In genomic region chr5:144688371-144688770, GRCm38 (mm10) we compare ENCODE assay signal across 18 mouse cellular contexts.
DNase-seq lines count a peak whose midpoint lies in the region; ATAC-seq and TF ChIP-seq lines count a peak whose summit lies in the region.
"Had no signal": no experiment of that assay in that cellular context is flagged by ENCODE, and none has a peak within 500 bp of the region (broad histone marks: within the 10 kb centered on the region; RNA-seq: fewer than 3 reads in every experiment).

No protein-coding gene starts in this region.

- no peak for TF ChIP-seq CTCF in brain, embryonic 14.5 days (IDR thresholded peaks at IDR 0.05; ENCODE audit: borderline replicate concordance, extremely low read depth, insufficient read depth, insufficient read length)

- H3K27ac ChIP-seq in forebrain, embryonic 13.5 days: peak overlapping the region; percentile 19; the same call in 1 of the 2 replicates
- H3K27ac ChIP-seq in forebrain, embryonic 12.5 days: no peak overlapping the region
- 0 out of 2 replicates have a peak overlapping the region, but pooled peaks have one; percentile 26 for H3K27ac ChIP-seq in hindbrain, embryonic 13.5 days
- no peak overlapping the region for H3K27ac ChIP-seq in hindbrain, embryonic 12.5 days
- H3K27ac ChIP-seq: left cerebral cortex, adult 2 months; limb, embryonic 13.5 days; liver, embryonic 15.5 days; stomach, embryonic 15.5 days had no signal

- no peak overlapping the region for H3K4me2 ChIP-seq in forebrain, embryonic 13.5 days
- no peak overlapping the region for H3K4me2 ChIP-seq in forebrain, embryonic 12.5 days
- H3K4me2 ChIP-seq in hindbrain, embryonic 13.5 days: no peak overlapping the region
- no peak overlapping the region for H3K4me2 ChIP-seq in hindbrain, embryonic 12.5 days (replicated peaks)
- H3K4me2 ChIP-seq: limb, embryonic 13.5 days; liver, embryonic 15.5 days; stomach, embryonic 15.5 days had no signal

- H3K27me3 ChIP-seq in forebrain, embryonic 13.5 days: no peaks in the 10 kb centered on the region
- H3K27me3 ChIP-seq in forebrain, embryonic 12.5 days: no peaks in the 10 kb centered on the region
- no peaks in the 10 kb centered on the region for H3K27me3 ChIP-seq in hindbrain, embryonic 13.5 days
- H3K27me3 ChIP-seq in hindbrain, embryonic 12.5 days: no peaks in the 10 kb centered on the region
- H3K27me3 ChIP-seq: limb, embryonic 13.5 days; liver, embryonic 15.5 days; stomach, embryonic 15.5 days had no signal

- no peak for TF ChIP-seq POLR2A in brain, embryonic 14.5 days (IDR thresholded peaks at IDR 0.05; ENCODE audit: borderline replicate concordance, extremely low read depth, insufficient read depth, insufficient read length, poor library complexity, severe bottlenecking)

- peaks cover 7% of the 10 kb centered on the region; the same call in 1 of the 2 replicates for H3K4me1 ChIP-seq in forebrain, embryonic 13.5 days
- peaks cover 16% of the 10 kb centered on the region for H3K4me1 ChIP-seq in forebrain, embryonic 12.5 days
- H3K4me1 ChIP-seq in hindbrain, embryonic 13.5 days (replicated peaks): peaks cover 29% of the 10 kb centered on the region
- H3K4me1 ChIP-seq in hindbrain, embryonic 12.5 days: peaks cover 20% of the 10 kb centered on the region
- H3K4me1 ChIP-seq: liver, embryonic 15.5 days; stomach, embryonic 15.5 days had no signal

- H3K9ac ChIP-seq in forebrain, embryonic 13.5 days: no peak overlapping the region
- H3K9ac ChIP-seq in forebrain, embryonic 12.5 days: no peak overlapping the region
- no peak overlapping the region for H3K9ac ChIP-seq in hindbrain, embryonic 13.5 days
- no peak overlapping the region for H3K9ac ChIP-seq in hindbrain, embryonic 12.5 days
- H3K9ac ChIP-seq: limb, embryonic 13.5 days; liver, embryonic 15.5 days; stomach, embryonic 15.5 days had no signal

- no peaks in the 10 kb centered on the region for H3K9me3 ChIP-seq in forebrain, embryonic 13.5 days (replicated peaks)
- no peaks in the 10 kb centered on the region for H3K9me3 ChIP-seq in forebrain, embryonic 12.5 days
- no peaks in the 10 kb centered on the region for H3K9me3 ChIP-seq in hindbrain, embryonic 13.5 days
- H3K9me3 ChIP-seq in hindbrain, embryonic 12.5 days (replicated peaks): no peaks in the 10 kb centered on the region
- H3K9me3 ChIP-seq: limb, embryonic 13.5 days; liver, embryonic 15.5 days; stomach, embryonic 15.5 days had no signal

- H3K4me3 ChIP-seq in forebrain, embryonic 13.5 days: no peak overlapping the region
- H3K4me3 ChIP-seq in forebrain, embryonic 12.5 days (replicated peaks): no peak overlapping the region
- no peak overlapping the region for H3K4me3 ChIP-seq in hindbrain, embryonic 13.5 days
- no peak overlapping the region for H3K4me3 ChIP-seq in hindbrain, embryonic 12.5 days
- H3K4me3 ChIP-seq: left cerebral cortex, adult 2 months; limb, embryonic 13.5 days; liver, embryonic 15.5 days; stomach, embryonic 15.5 days had no signal

- 61% methylated on average over 4 of the region's 4 CpGs for WGBS in forebrain, embryonic 13.5 days
- WGBS in forebrain, embryonic 12.5 days: 74% methylated on average over 4 of the region's 4 CpGs
- WGBS in hindbrain, embryonic 13.5 days: 44% methylated on average over 4 of the region's 4 CpGs
- 51% methylated on average over 4 of the region's 4 CpGs for WGBS in hindbrain, embryonic 12.5 days

- ATAC-seq in forebrain, embryonic 13.5 days: no peak
- no peak for ATAC-seq in forebrain, embryonic 12.5 days (ENCODE audit: low FRiP score)
- ATAC-seq in hindbrain, embryonic 13.5 days (ENCODE audit: low FRiP score): no peak
- no peak for ATAC-seq in hindbrain, embryonic 12.5 days (ENCODE audit: low FRiP score)
- ATAC-seq: forebrain, embryonic 16.5 days; intestine, postnatal 0 days had no signal

- H3K36me3 ChIP-seq in forebrain, embryonic 13.5 days (ENCODE audit: poor library complexity, severe bottlenecking): no peaks in the 10 kb centered on the region
- no peaks in the 10 kb centered on the region for H3K36me3 ChIP-seq in forebrain, embryonic 12.5 days (replicated peaks)
- H3K36me3 ChIP-seq in hindbrain, embryonic 13.5 days: no peaks in the 10 kb centered on the region
- H3K36me3 ChIP-seq in hindbrain, embryonic 12.5 days: no peaks in the 10 kb centered on the region
- H3K36me3 ChIP-seq: limb, embryonic 13.5 days; liver, embryonic 15.5 days; stomach, embryonic 15.5 days had no signal

- DNase-seq in kidney, postnatal 36 days: peak; percentile 9
- no peak for DNase-seq in kidney, adult 18-20 months
- peak; percentile 23 for DNase-seq in brain, embryonic 14.5 days (ENCODE audit: low read depth)
- DNase-seq: adrenal gland, postnatal 25 days; B cell, adult 2 months; cerebellum, adult 9-10 months; lung, postnatal 36 days; right cerebral cortex, postnatal 14 days had no signal

Comparison
In these comparisons a context has a peak if more than half of its experiments do, and no peak if none do; other contexts are left out.
1. H3K27ac ChIP-seq: peak in forebrain, embryonic 13.5 days (single experiment) and hindbrain, embryonic 13.5 days (single experiment); none in forebrain, embryonic 12.5 days (single experiment) and hindbrain, embryonic 12.5 days (single experiment).